Mouse (Mus musculus) gastrocnemius, postnatal 10 days (tissue): ENCODE measurements around the gene Ascl3. TPM values are rescaled to one million over a fixed set of nuclear protein-coding genes. Genes with fewer than 3 reads are reported as not detected.

Experiments
- DNase-seq: peaks from one replicate; pipeline ENCODE4 v3.0.0; 2021; ENCODE audit warnings: mixed read lengths
- long read RNA-seq, 2 experiments: library from polyadenylated mRNA; stranded (forward); transcript quantifications; one replicate each; pipeline ENCODE4 v2.0.0; 2021
- total RNA-seq, 2 experiments: library from RNA; stranded (reverse); gene quantifications; 2 replicates each; pipeline ENCODE4 v1.2.3; 2021

Ascl3 gene
- total RNA-seq: not detected
- long read RNA-seq, experiment 1: 0 reads
- long read RNA-seq, experiment 2: 0 reads

DNA sequence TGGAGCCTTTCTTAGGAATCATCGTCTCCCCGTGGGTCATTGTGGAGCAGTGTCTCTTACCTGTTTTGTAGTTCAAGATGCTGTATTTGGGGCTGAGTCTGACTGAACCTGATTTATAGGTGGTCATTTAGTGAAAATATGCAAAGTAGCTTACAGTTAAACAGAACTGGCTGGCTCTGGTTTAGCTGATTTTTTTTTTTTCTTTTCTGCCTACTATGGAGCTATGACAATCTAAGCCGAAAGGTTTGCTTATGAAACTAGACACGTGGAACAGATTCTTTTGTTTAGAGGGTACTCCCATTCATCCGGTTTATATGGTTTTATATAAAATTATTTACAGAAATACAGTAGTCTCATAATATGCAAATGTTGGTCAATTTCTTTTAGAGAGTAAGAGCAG is at the start of gene Ascl3:
TSS of gene Ascl3 (minus strand) at position 101 of the 400 bp plus-strand sequence.
- DNase-seq: no peak

DNA sequence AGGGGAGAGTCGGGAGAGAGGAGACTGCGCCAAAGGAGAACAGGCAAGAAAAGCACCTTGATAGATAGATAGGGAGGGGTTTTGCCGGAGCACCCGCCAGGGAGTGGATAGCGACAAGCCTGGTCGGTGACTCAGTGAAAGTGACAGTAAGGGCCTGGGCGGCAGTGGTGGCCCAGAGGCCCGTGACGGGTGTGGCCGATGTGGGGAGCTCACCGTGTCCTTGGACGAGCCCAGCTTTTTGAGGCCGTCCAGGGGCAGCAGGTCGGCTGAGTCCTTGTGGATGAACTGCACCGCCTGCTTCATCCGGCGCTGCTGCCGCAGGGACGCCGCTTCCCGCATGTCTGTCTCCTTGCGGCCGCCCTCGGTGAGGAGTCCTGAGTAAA is 49.6 kb upstream of the Ascl3 start:
- no peak for DNase-seq

DNA sequence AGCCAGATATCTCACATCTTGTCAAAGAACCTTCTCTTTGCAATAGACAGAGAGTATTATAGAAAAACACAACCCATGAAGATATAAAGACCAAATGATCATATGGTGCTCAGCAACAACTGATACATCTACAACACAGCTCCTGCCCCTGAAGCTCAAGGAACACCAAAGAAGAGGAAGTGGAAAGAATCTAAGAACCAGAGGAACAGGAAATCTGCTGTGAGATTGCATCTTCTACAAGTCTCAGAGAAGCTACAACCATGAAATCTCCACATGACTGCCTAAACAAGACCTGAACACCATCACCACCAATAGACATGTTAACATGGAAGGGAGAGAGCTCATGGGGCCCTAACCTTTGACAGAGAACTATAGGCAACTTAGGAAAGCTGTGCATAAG is 40.7 kb upstream of the Ascl3 start:
- no peak for DNase-seq

DNA sequence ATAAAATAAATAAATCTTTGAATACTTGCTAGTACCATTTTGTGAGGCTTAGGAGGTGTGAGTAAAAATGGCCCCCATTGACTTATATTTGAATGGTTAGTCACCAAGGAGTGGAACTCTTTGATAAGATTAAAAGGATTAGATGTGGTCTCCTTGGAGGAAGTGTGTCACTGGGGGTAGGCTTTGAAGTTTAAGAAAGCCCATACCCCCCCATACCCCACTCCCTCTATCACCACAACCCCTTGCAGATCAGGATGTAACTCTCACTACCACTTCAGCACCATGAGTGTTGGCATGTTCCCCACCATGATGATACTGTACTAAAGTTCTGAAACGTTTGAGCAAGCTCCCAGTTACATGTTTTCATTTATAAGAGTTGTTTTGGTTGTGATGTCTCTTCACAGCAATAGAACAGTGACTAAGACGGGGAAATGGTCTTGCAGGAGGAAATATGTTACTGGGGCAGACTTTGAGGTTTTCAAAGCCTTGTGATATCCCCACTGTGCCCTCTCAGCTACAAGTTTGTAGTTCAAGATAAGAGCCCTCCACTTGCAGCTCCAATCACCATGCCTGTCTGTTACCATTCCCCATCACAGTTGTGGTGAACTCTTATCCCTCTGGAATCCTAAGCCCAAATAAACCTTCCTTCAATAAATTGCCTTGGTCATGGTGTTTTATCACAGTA is 37.3 kb upstream of the Ascl3 start:
- DNase-seq: no peak

DNA sequence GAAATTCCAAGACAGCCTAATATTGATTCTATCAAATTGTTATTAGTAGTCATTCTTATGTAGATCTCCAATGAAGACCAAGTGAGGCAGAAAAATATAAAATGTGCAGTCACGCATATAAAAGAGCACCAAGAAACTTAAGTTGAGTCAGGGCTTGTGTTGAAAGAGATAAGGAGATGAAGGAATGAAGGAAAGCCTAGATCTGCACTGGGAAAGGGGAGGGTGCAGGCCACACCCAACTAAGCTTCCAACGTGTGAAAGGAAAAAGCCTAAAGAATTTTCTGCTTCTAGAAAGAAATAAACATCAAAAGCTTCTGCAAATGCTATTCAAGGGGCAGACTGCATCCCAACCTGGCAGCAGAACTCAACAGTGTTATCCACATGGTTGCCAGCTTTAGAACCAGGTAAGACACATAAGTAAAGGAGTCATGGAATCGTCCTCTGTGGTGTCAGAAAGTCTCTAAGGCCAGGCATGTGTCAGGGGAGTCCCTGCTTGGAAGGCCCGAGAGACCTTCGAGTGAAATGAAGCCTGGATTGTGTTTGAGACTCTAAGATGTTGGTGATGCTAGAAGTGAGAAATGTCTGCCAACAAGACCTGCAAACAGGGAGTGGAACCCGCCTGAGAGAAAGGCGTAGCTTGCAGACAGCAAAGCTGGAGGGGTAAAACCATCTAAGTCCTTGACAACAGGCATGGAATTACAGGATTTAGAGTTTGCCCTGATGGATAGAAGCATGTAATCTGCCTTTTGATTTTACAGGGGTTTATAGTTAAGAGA is 36.2 kb upstream of the Ascl3 start:
- DNase-seq: no peak

DNA sequence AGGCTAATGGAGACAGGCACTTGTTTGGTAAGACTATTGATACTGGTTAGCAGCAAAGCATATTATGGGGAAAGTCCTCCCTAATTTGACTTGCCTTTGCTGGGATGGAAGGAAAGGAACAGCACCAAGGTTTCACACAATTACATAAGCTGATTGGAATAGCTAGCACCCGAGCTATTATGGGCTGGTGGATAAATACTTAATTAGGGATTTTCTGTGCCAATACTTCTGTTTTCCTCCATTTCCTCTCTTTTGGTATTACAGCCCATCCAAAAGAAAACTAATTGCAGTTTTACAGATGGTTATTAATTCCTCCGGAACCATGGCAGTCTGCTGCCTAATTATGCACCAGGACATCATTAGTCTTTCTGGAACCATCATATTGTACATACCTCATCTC is 32.5 kb upstream of the Ascl3 start:
- no peak for DNase-seq

DNA sequence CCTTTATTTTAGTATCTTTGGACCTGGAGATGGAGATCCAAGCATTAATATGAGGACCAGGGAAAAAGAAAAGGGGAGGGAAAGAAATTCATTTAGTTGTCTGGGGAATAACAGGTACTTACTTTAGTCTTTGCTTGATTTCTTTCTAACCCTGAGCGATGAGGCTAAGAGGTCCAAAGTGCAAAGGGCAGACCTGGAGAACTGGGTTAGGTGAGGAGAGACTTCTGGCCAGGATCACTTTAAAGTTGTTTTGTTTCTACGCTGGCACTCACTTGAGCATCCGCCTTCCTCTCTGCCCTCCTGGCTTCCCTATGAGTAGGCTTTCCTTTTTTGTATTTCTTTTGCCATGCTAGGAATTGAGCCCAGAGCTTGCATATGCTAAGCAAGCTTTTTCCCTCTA is 24.8 kb upstream of the Ascl3 start:
- no peak for DNase-seq

DNA sequence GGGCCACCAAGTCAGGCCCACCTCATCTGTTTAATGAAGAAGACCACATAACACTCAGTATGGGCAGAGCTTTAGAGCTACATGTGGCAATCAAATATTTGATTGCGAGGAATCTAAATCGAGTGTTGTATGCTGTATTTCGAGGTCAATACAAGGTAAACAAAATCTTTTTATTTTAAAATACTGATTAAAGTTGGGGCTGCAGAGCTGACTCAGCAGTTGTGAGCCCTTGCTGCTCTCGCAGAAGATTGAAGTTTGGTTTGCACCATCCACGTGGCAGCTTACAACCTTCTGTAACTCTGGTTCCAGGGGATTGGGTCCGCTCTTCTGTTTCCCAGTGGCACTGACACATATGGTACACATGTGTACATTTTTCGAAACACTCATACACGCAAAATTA is 22.5 kb upstream of the Ascl3 start:
- DNase-seq: no peak

DNA sequence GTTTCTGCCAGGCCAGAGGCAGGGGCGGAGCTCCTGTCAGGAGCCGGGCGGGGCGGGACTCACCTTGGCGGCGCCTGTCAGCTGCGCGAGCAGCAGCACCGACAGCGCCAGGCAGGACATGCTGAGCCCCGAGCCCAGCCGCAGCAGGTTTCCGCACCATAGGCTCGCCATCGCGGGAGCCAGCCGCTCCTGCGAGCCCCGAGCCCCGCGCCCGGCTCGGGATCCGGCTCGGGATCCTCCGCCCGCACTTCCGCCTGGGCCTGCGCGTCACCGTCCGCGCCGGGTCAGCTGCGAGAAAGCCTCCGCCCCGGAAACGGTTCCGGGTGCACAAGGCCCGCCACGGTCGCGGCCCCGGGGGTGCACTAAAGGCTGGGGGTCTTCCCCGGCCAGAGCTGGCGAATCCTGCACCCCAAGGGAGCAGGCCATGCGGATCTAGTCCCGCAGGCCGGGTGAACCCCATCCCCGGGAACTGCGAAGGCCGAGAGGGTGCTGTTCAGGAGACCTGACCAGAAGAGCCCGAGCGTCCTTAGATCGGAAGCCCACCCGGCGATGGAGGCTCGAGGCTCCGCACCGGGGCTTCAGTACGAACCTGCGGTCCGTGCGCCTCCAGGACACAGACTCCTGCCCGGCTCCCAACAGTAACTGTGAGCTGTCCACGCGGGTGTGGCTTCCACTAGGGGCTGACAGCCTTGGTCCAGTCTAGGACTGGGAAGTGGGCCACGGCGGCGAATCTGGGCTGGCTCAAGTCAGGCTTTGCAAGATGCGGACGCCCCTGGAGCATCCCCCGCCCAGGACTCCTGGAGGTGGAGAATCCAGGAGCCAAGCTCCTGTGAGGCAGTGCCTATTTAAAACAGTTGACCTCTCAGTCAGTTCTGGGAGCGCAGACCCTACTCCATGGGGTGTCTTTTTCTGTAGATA is 20.7 kb upstream of the Ascl3 start, which contains the start of gene Tmem9b:
TSS of gene Tmem9b (minus strand) at position 868 of the 918 bp plus-strand sequence.
- DNase-seq: peak; percentile 82

DNA sequence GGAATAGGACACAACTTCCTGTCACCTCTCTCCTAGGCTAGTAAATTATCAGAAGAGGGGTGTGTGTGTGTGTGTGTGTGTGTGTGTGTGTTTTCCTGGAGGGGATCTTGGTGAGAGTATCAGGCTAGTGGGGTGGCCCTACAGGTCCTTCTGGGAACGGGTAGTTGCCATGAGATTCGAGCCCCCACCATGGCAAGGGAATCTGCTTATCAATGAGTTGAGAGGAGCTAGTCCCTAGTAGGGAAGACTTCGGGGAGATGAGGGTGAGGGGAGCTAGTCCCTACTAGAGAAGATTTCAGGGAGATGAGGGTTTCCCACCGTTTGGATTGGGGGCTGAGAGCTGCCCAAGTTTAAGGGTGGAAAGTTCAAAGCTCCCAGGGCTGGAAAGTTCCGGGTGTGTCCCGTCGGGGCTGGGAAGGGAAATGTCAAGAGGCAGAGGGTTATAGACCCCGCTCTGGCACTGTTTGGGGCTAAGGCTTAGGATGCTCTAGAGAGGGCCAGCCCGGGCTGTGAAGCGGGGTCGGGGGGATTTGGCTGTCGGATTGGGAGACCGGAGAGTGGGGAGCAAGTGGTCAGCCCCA is 20.0 kb upstream of the Ascl3 start:
- no peak for DNase-seq

DNA sequence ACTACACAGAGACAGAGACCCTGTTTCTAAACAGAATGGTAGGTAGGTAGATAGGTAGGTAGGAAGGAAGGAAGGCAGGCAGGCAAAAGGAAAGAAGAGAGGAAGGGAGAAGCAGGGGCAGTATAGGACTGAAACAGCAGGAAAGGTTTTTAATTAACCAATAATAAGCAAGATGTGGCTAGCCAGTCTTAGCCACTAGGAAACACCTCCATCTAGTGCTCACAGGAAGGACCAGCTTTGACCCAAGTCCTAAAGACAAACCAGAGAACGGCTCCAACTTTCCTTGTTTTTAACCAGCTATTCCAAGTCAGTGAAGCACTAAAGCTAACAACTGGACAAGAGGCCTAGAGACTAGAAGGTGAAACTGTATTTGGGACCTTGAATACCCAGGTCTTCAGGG is 16.2 kb upstream of the Ascl3 start:
- no peak for DNase-seq

DNA sequence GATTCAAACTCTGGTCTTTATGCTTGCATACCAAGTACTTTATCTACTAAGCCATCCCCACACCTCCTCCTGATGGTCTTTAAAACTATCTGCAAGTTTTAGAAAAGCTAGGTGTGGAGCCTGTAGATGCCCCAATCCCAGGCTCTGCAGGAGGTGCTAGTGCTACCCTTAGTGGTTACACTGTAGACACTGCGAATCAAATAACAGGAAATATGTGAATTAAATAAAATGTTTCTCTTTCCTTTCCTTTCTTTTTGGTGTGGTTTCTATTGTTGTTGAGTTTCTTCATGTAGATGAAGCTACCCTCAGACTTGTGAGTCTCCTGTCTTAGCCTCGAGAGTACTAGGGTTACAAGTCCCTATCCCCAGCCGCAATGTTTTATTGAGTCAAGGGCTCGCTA is 10.2 kb upstream of the Ascl3 start:
- DNase-seq: no peak

DNA sequence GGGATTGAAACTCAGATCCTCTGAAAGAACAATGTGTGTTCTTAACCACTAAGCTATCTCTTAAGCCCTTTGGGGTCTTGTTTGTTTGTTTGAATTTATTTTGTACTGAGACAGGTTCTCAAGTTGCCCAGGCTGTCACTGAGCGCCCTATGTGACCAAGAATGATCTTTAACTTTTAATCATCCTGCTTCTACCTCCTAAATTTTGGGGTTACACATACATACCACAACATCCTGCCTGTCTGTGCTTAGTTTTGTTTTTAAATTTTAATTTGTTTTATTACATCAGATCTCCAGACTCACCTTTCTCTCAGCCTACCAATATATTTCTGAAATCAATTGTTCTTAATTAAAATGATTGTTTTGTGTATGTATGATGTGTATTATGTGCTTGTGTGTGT is 9.5 kb upstream of the Ascl3 start:
- no peak for DNase-seq

DNA sequence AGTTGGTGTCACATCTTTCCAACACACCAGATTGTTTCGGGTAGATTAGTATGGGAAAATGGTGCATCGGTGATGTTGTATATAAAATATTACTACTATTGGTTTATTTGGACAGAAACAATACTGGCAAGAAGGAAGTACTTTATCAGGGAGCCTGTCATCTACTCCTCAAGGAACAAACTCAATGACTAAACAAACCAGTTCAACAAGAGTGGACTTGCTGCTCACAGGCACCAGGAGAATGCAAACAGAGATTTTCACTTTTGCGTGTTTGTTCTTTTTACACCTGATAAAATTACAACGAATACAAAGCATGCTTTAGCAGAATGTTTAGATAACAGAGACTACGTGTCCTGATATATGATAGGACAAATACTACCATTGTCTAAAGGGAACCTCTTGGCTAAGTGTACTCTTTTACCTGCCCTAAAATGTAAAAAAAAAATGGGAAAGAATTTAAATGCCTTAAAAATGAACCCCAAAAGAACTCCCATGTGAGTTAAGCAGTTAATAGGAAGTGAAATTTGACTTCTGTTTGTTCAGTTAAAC is 8.4 kb upstream of the Ascl3 start:
- DNase-seq: no peak

DNA sequence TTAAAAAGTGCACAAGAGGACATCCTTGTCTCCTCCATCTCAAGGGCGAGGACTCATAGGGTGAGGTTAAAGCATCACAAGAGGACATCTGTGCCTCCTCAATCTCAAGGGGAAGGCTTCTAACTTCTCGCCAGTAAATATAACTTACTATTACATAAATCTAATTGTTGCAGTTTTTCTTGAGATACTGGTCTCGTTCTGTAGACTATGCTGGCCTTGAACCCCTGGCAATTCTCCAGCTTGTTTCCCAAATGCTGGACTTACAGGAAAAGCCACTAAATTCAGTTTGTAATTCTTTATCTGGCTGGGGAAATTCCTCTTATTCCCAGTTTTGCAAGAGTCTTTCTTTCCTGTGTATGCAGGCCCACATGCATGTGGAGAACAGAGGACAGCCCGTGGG is 3.3 kb upstream of the Ascl3 start:
- DNase-seq: no peak

DNA sequence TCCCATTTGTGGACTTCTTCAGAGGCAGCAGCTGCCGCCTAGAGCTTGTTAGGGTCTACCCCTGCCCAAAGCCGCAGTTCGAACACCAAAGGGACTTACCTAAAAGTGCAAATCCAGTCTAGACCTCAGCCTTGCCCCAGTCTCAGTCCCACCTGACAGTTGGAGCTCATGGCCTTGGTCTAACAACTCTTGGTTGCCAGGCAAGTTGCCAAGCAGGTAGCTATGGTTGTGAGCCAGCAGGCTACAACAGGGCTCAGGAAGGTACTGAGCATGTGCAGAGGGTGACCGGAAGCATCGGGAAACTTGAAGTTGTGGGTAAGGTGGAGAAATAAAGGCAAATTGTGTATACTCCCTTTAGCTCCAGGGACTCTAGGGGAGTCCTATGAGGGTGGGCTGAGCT is 7.8 kb downstream of the Ascl3 start, which contains the start of gene BC051019:
TSS of gene BC051019 (minus strand) at position 154 of the 400 bp plus-strand sequence.
- no peak for DNase-seq

DNA sequence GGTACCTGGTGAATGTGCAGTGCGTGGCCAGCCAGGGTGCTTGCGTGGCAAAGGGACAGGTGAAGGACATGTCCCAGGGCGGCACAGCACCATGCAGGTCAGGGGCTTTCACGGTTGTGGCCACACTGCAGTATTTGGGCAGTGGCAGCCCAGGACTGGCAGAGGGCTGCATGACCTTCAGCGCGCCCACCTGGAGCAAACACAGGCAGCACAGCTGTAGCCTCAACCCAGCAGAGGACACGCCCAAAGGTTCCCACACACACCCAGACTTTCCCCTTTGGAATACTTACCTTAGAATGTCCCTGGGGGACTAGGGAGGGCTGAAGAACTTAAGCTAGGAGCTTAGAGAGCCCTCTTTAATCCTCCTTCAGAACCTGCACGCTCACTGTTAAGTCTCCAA is 8.4 kb downstream of the Ascl3 start:
- no peak for DNase-seq

DNA sequence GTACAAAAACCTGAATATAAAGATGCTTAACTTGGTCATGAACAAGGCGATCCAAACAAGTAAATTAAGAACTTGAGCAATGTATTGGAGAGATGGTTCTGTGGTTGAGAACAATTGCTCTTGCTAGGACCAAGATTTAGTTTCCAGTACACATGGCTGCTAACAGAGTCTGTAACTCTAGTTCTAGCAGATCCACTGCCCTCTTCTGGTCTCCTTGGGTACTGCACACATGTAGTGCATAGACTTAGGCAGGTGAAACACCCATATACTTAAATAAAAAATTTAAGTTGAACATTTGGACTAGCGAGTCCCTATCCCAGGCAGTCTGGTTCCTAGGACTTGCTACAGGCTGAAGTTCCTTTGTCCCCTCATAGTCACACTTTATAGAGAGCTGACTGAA is 8.9 kb downstream of the Ascl3 start:
- DNase-seq: no peak

DNA sequence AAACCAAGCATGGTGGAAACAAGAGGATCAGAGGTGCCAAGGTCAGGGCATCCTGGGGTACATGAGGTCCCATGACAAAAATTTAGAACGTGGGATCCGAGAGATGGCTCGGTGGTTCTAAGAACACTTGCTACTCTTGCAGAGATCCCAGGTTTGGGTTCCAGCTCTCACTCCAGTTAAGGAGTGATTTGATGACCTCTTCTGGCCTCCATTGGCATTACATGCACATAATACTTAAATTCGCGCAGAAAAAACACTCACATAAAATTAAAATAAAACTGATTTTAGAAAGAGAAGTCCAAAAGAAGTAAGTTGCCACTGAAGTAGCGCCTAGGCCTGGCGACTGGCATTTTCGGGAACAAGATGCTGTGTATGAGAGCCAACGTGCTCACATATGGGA is 12.2 kb downstream of the Ascl3 start:
- peak; percentile 34 for DNase-seq

DNA sequence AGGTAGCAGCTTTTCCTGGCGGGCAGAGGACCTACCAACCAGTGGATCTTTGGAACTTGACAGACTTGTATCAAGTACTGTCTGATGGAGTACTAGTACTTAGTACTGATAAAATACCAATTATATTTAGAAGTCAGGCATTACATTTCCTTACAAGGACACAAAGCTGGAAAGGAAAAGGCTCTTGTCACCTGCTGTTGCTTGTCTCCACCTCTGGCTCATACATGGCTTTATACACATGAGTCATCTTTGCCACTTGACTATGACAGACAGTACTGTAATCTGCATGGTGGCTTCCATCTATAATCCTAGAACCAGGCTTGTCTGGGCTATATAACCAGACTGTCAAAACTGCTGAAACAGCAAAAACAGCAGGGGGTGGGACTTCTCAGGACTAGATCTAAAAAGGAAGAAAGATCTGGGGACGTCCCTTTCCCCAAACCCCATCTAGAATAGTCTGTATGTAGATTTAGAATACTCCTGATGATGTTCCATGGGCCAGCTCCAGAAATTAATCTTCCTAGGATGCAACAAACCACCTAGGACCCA is 18.0 kb downstream of the Ascl3 start:
- DNase-seq: no peak

DNA sequence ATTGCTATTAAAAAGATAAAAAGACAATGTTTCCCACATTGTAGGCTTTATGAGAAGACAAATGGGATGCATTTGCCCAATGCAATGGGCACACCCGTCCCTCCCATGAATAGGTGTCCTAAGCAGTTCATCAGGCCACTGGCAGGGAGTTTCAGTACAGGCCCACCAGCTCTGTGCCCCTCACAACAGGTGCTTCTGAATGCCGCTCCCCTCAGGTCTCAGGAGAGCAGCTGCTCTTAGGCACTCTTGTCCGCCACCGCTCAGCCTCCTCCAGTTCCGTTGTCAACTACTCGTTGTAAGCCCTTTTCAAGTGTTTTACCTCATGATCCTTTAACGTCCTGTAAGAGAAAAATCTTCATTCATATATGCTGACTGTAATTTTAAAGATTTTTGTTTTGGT is 19.3 kb downstream of the Ascl3 start:
- no peak for DNase-seq

DNA sequence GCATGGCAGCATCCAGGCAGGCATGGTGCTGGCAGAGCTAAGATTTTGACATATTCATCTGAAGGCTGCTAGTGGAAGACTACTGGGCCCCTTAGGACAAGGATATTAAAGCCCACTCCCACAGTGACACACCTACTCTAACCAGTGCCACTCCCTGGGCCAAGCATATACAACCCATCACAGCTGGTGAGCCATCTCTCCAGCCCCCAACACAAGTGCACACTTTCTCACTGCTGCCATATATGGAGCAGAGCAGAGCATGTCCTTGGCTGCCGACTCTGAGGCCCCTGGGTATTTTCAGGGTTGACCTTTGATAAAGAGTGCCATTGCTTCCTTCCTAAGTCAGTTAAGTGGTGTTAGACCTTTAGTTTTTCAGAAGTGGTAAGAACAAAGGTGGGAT is 21.5 kb downstream of the Ascl3 start:
- no peak for DNase-seq
